Mouse (Mus musculus): Measurements from ENCODE around the gene 1700029I15Rik. TPM values are rescaled to one million over a fixed set of nuclear protein-coding genes. Genes with fewer than 3 reads are reported as not detected.

The 1700029I15Rik gene
- 3.9 and 4.3 TPM in 2 replicates for polyA plus RNA-seq (2012; rRNA removed)

GRCm38 (mm10) chr2:92381901-92382588 lies at the start of gene 1700029I15Rik:
Gene 1700029I15Rik (plus strand): TSS chr2:92382538.

GRCm38 (mm10) chr2:92374514-92374913 lies 7.8 kb upstream of the 1700029I15Rik start, which contains the start of the genes Pex16 and Large2:
Gene Pex16 (plus strand): TSS chr2:92374676.
Gene Large2 (minus strand): TSS chr2:92374869.

GRCm38 (mm10) chr2:92401091-92401561 lies 18.8 kb downstream of the 1700029I15Rik start, which contains the start of gene Mapk8ip1:
Gene Mapk8ip1 (minus strand): TSS chr2:92401263.

GRCm38 (mm10) chr2:92433578-92434374 lies 51.4 kb downstream of the 1700029I15Rik start, which contains the start of gene Cry2:
Gene Cry2 (minus strand): TSS chr2:92434043.

Other genes with a start within 250 kb of the 1700029I15Rik start
- gene Pex16, start 7.9 kb upstream of the 1700029I15Rik start, polyA plus RNA-seq (2012; rRNA removed) = 40.0 and 43.7 TPM in 2 replicates
- gene Large2, start 7.7 kb upstream of the 1700029I15Rik start, polyA plus RNA-seq (2012; rRNA removed) = 3.0 and 7.8 TPM in 2 replicates
- 154 and 166 TPM in 2 replicates for gene Mapk8ip1, start 18.7 kb downstream of the 1700029I15Rik start, polyA plus RNA-seq (2012; rRNA removed)
- gene Cry2, start 51.5 kb downstream of the 1700029I15Rik start, polyA plus RNA-seq (2012; rRNA removed) = 21.4 and 26.6 TPM in 2 replicates
- gene Slc35c1, start 78.0 kb downstream of the 1700029I15Rik start, polyA plus RNA-seq (2012; rRNA removed) = 9.7 and 11.5 TPM in 2 replicates
- gene Chst1, start 217.2 kb downstream of the 1700029I15Rik start, polyA plus RNA-seq (2012; rRNA removed) = 41.4 and 42.1 TPM in 2 replicates

All from central nervous system, embryonic 14 days (tissue).